Mouse (Mus musculus) heart, adult 2 months (tissue): ENCODE measurements around the gene Narf. TPM values are rescaled to one million over a fixed set of nuclear protein-coding genes. Genes with fewer than 3 reads are reported as not detected.

Experiments used
- DNase-seq, 2 experiments: peaks; one replicate each; pipeline ENCODE4 v3.0.0; 2021
- H3K27ac ChIP-seq: fragments of 200-600 bp; 2 replicates; pipeline ENCODE4 v1.8.1; 2022
- H3K27me3 ChIP-seq: fragments of 200-500 bp; 2 replicates; pipeline ENCODE4 v1.6.1; 2012; ENCODE audit warnings: mild to moderate bottlenecking, low read length, inconsistent platforms, mixed read lengths; ENCODE audit not compliant: control insufficient read depth, insufficient read depth
- H3K36me3 ChIP-seq: fragments of 200-500 bp; 2 replicates; pipeline ENCODE4 v1.6.1; 2012; ENCODE audit warnings: low read length, inconsistent platforms; ENCODE audit not compliant: control insufficient read depth, insufficient read depth
- H3K4me1 ChIP-seq: fragments of 200-500 bp; 2 replicates; pipeline ENCODE4 v1.6.1; 2011; ENCODE audit warnings: low read length; ENCODE audit not compliant: control insufficient read depth, insufficient read depth
- H3K4me3 ChIP-seq: fragments of 200-600 bp; 2 replicates; pipeline ENCODE4 v1.8.1; 2022
- H3K79me2 ChIP-seq: fragments of 200-500 bp; replicated peaks from 2 replicates; pipeline ENCODE4 v1.6.1; 2012; ENCODE audit warnings: mild to moderate bottlenecking, inconsistent platforms, low read length, moderate library complexity, mixed read lengths; ENCODE audit not compliant: control insufficient read depth, insufficient read depth
- H3K9ac ChIP-seq: fragments of 200-500 bp; 2 replicates; pipeline ENCODE4 v1.6.1; 2012; ENCODE audit warnings: low read depth, mild to moderate bottlenecking, control low read depth, inconsistent platforms, low read length, mixed read lengths
- CTCF ChIP-seq: fragments of 200-600 bp; IDR thresholded peaks from 2 replicates; pipeline ENCODE4 v1.8.1; 2022; ENCODE audit warnings: antibody characterized with exemption, mild to moderate bottlenecking, moderate library complexity
- EP300 ChIP-seq: fragments of 200-500 bp; IDR thresholded peaks from 2 replicates; pipeline ENCODE4 v1.6.1; 2011; ENCODE audit warnings: low read depth, low read length, control low read depth; ENCODE audit not compliant: insufficient read depth
- POLR2A ChIP-seq: fragments of 200-500 bp; IDR thresholded peaks from 2 replicates; pipeline ENCODE4 v1.6.1; 2011; ENCODE audit warnings: mild to moderate bottlenecking, low read depth, low read length, control low read depth; ENCODE audit not compliant: insufficient read depth
- WGBS: fragments of 180-500 bp; shearing (Covaris S2); methylation state at CpG from one replicate; pipeline ENCODE4 v1.1.7; 2018; 5-methylcytosine and 5-hydroxymethylcytosine counted together
- intact Hi-C: fragments of 180-260 bp; cut with DNase I; formaldehyde crosslinking; loops from one replicate; pipeline ENCODE4 v1.15.1; 2025
- polyA plus RNA-seq: library from polyadenylated mRNA; depleted of rRNA; stranded (reverse); fragments of >200 nt; gene quantifications from 2 replicates; pipeline ENCODE4 v1.2.3, GENCODE M21; 2012
- total RNA-seq, 2 experiments: library from RNA; stranded (reverse); gene quantifications; 2 replicates each; pipeline ENCODE4 v1.2.3; 2021

The Narf gene
- total and polyA plus RNA-seq, 3 experiments = 76.7 to 102 (median 91.4) TPM

DNA sequence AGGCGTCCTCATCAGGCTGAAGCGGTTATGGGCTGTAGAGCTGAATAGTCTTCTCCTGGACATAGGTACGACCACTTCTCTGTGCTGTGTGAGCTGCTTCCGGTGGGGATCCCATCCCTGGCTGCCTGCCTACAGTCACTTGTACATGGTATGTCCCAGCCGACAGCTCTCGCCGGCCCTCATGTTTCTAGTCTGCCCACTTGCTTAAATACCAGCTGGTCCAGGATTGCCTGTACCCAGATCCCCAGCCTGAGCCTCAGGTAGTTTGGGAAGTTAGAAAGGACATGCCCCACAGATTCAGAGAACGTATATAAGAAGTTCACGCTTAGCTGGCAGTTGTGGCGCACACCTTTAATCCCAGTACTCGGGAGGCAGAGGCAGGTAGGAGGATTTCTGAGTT lies 17.3 kb upstream of the Narf start:
- Histone ChIP-seq H3K36me3 (no peaks in the 10 kb centered on the region), H3K27ac (no peak overlapping the region), H3K4me3 (no peak overlapping the region), H3K4me1 (peaks cover 1% of the 10 kb centered on the region; the same call in 1 of the 2 replicates), H3K9ac (no peak overlapping the region), H3K79me2 (no peaks in the 10 kb centered on the region), H3K27me3 (no peaks in the 10 kb centered on the region)
- intact Hi-C loops = no loop called here
- no peak for TF ChIP-seq POLR2A
- TF ChIP-seq CTCF = no peak
- TF ChIP-seq EP300 = no peak
- DNase-seq = no peak
- WGBS = 87% methylated on average over 11 of the region's 11 CpGs

DNA sequence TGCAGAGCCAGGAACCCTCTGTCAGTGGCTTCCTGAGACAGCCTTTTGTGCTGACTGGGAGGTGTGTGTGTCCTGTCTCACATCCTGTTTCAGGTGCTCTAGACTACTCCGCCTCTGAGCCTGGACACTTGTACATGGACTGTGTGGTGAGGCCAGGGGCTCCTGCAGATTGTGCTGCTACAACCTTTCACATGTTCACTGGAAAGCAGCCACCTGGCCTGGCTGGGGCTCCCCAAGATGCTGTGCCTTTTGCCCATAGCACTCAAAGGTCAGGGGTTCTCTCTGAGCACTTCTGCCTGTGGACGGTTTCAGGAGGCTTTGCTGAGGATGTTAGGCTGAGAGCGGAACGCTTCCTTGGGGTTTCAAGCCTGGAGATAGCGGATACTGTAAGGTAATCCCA lies 16.3 kb upstream of the Narf start:
- Histone ChIP-seq H3K27ac (no peak overlapping the region), H3K27me3 (no peaks in the 10 kb centered on the region), H3K9ac (no peak overlapping the region), H3K4me3 (no peak overlapping the region), H3K4me1 (peaks cover 1% of the 10 kb centered on the region; the same call in 1 of the 2 replicates), H3K36me3 (no peaks in the 10 kb centered on the region), H3K79me2 (no peaks in the 10 kb centered on the region)
- WGBS = 85% methylated on average over 5 of the region's 5 CpGs
- DNase-seq = no peak
- intact Hi-C loops = no loop called here
- TF ChIP-seq POLR2A (no peak), EP300 (no peak), CTCF (no peak)

- no peaks in the 10 kb centered on the region for H3K79me2 ChIP-seq
- H3K36me3 ChIP-seq = no peaks in the 10 kb centered on the region
- no peak overlapping the region for H3K27ac ChIP-seq
- intact Hi-C loops = no loop called here
- 67% methylated on average over 6 of the region's 6 CpGs for WGBS
- peaks cover 1% of the 10 kb centered on the region; the same call in 1 of the 2 replicates for H3K4me1 ChIP-seq
- H3K9ac ChIP-seq = no peak overlapping the region
- H3K27me3 ChIP-seq = no peaks in the 10 kb centered on the region
- DNase-seq = no peak
- TF ChIP-seq POLR2A = no peak
- TF ChIP-seq CTCF = no peak
- TF ChIP-seq EP300 = no peak
- no peak overlapping the region for H3K4me3 ChIP-seq
Observed at GRCm38 (mm10) chr11:121221321-121222010, 15.6 kb upstream of the Narf start.

GRCm38 (mm10) chr11:121228129-121229017 lies 8.7 kb upstream of the Narf start:
- no peak for TF ChIP-seq EP300
- TF ChIP-seq POLR2A = no peak
- no peak for TF ChIP-seq CTCF
- Histone ChIP-seq H3K79me2 (no peaks in the 10 kb centered on the region), H3K36me3 (no peaks in the 10 kb centered on the region), H3K4me3 (peak overlapping the region; percentile 54), H3K4me1 (peaks cover 3% of the 10 kb centered on the region), H3K9ac (peak overlapping the region; percentile 85), H3K27ac (peak overlapping the region; percentile 90), H3K27me3 (no peaks in the 10 kb centered on the region)
- WGBS = 10% methylated on average over 21 of the region's 21 CpGs
- intact Hi-C loops = no loop called here
- DNase-seq = no peak

DNA sequence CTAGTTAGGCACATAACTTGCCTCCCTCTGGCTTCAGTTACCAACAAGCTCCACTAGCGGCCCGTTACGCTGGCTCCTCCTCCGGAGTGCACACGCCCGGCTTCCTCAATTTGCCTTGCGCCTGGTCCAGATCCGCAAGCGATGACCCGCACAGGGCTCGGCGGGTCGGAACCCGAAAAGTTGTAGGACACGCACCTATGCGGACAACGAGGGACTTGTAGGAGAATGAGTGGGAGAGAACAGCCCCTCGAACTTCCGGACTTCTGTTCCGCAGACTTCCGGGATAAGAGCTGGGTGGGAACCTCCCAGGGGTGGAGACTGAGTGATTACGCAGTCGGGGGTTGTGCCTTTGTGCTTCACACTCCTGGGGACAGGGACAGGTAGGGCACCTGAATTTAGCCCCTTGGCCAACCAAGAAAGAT lies 8.0 kb upstream of the Narf start, which contains the start of gene Cybc1:
Gene Cybc1 (minus strand): TSS at position 305 of the 422 bp plus-strand sequence.
- Histone ChIP-seq H3K36me3 (no peaks in the 10 kb centered on the region), H3K4me3 (peak within 1 kb of the TSS; percentile 54), H3K9ac (peak within 1 kb of the TSS; percentile 85), H3K79me2 (no peaks in the 10 kb centered on the region), H3K27ac (peak within 1 kb of the TSS; percentile 90), H3K27me3 (no peaks in the 10 kb centered on the region), H3K4me1 (peaks cover 3% of the 10 kb centered on the region)
- intact Hi-C loops = no loop called here
- DNase-seq = peak; percentile 84 to 88
- TF ChIP-seq CTCF (peak; percentile 53), EP300 (peak; percentile 67; the same call in 1 of the 2 replicates), POLR2A (peak; percentile 74)
- under 1% methylated on average over 23 of the region's 23 CpGs for WGBS

DNA sequence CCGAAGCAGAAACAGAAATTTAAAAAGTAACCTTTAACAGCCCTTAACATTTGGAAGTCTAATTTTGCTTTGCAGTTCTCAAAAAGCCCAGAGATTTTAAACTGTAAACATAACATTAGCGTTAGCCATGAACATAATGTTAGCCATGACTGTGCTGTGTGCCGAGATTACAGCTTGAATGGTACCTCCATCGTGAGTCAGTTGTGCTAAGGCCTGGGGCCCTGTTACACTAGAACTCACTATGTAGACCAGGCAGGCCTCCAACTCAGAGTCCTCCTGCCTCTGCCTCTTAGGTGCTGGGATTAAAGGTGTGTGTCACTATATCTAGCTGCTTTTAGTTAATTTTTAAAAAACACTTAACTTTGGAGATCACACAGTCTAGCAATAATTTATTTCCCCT lies 5.9 kb upstream of the Narf start:
- H3K4me3 ChIP-seq = no peak overlapping the region
- intact Hi-C loops = no loop called here
- H3K4me1 ChIP-seq = peaks cover 3% of the 10 kb centered on the region
- DNase-seq = no peak
- H3K27me3 ChIP-seq = no peaks in the 10 kb centered on the region
- H3K27ac ChIP-seq = 0 out of 2 replicates have a peak overlapping the region, but pooled peaks have one; percentile 13
- peaks cover 3% of the 10 kb centered on the region; the same call in 1 of the 2 replicates for H3K36me3 ChIP-seq
- TF ChIP-seq EP300 (no peak), POLR2A (no peak), CTCF (no peak)
- WGBS = 68% methylated on average over 4 of the region's 4 CpGs
- H3K79me2 ChIP-seq = no peaks in the 10 kb centered on the region
- no peak overlapping the region for H3K9ac ChIP-seq
